Mouse (Mus musculus): ENCODE measurements around the gene Zfp580. TPM values are rescaled to one million over a fixed set of nuclear protein-coding genes. Genes with fewer than 3 reads are reported as not detected.
A peak's percentile ranks its signal among the peaks of the same experiment; 100 is the strongest.

The Zfp580 gene
- total RNA-seq, 2 experiments from 2014 or later = 1.2 to 1.3 TPM

GRCm38 (mm10) chr7:5092831-5093510, 41.6 kb downstream of the Zfp580 start:
- ATAC-seq (replicated peaks; ENCODE audit: poor library complexity, severe bottlenecking) = no peak

GRCm38 (mm10) chr7:5098769-5099168, 47.4 kb downstream of the Zfp580 start:
- ATAC-seq (replicated peaks; ENCODE audit: poor library complexity, severe bottlenecking) = no peak

- ATAC-seq (replicated peaks; ENCODE audit: poor library complexity, severe bottlenecking) = no peak
These were observed 48.5 kb downstream of the Zfp580 start for GRCm38 (mm10) chr7:5099796-5100195.

- peak; percentile 96 for ATAC-seq (replicated peaks; ENCODE audit: poor library complexity, severe bottlenecking)
These were observed 49.8 kb downstream of the Zfp580 start for GRCm38 (mm10) chr7:5101066-5101663.

GRCm38 (mm10) chr7:5102564-5102963, 51.2 kb downstream of the Zfp580 start:
- ATAC-seq (replicated peaks; ENCODE audit: poor library complexity, severe bottlenecking) = no peak

Other genes starting within 250 kb of the Zfp580 start
- 236 and 240 TPM in 2 replicates for gene Ube2s, start 238.9 kb upstream of the Zfp580 start, total RNA-seq (2014; fragmentation: Nextera tagmentation)
- 230 and 245 TPM in 2 replicates for gene Ube2s, start 238.9 kb upstream of the Zfp580 start, total RNA-seq (2017)
- gene Shisa7, start 206.8 kb upstream of the Zfp580 start, total RNA-seq (2014; fragmentation: Nextera tagmentation) = not detected in 2 replicates
- not detected in 2 replicates for gene Shisa7, start 206.8 kb upstream of the Zfp580 start, total RNA-seq (2017)
- gene Isoc2b, start 181.3 kb upstream of the Zfp580 start, total RNA-seq (2014; fragmentation: Nextera tagmentation) = 11.8 and 13.2 TPM in 2 replicates
- gene Isoc2b, start 181.3 kb upstream of the Zfp580 start, total RNA-seq (2017) = 43.0 and 72.6 TPM in 2 replicates
- gene Isoc2a, start 174.4 kb upstream of the Zfp580 start, total RNA-seq (2014; fragmentation: Nextera tagmentation) = 5.3 and 7.9 TPM in 2 replicates
- gene Isoc2a, start 174.4 kb upstream of the Zfp580 start, total RNA-seq (2017) = 7.9 and 10.7 TPM in 2 replicates
- not detected in 2 replicates for gene Gm36210, start 145.0 kb upstream of the Zfp580 start, total RNA-seq (2014; fragmentation: Nextera tagmentation)
- not detected in 2 replicates for gene Gm36210, start 145.0 kb upstream of the Zfp580 start, total RNA-seq (2017)
- 4.6 and 7.7 TPM in 2 replicates for gene Zfp628, start 136.3 kb upstream of the Zfp580 start, total RNA-seq (2014; fragmentation: Nextera tagmentation)
- gene Zfp628, start 136.3 kb upstream of the Zfp580 start, total RNA-seq (2017) = 1.0 and 1.2 TPM in 2 replicates
- 1.4 TPM in 1 of 2 replicates, not detected in the other for gene Nat14, start 129.5 kb upstream of the Zfp580 start, total RNA-seq (2014; fragmentation: Nextera tagmentation)
- gene Nat14, start 129.5 kb upstream of the Zfp580 start, total RNA-seq (2017) = not detected in 2 replicates
- not detected in 2 replicates for gene Ssc5d, start 125.8 kb upstream of the Zfp580 start, total RNA-seq (2014; fragmentation: Nextera tagmentation)
- gene Ssc5d, start 125.8 kb upstream of the Zfp580 start, total RNA-seq (2017) = 0.05 TPM in 1 of 2 replicates, not detected in the other
- not detected in 2 replicates for gene Sbk2, start 87.1 kb upstream of the Zfp580 start, total RNA-seq (2014; fragmentation: Nextera tagmentation)
- not detected in 2 replicates for gene Sbk2, start 87.1 kb upstream of the Zfp580 start, total RNA-seq (2017)
- gene Sbk3, start 80.4 kb upstream of the Zfp580 start, total RNA-seq (2014; fragmentation: Nextera tagmentation) = not detected in 2 replicates
- gene Sbk3, start 80.4 kb upstream of the Zfp580 start, total RNA-seq (2017) = not detected in 2 replicates
- gene Zfp579, start 55.4 kb upstream of the Zfp580 start, total RNA-seq (2014; fragmentation: Nextera tagmentation) = 10.0 and 14.1 TPM in 2 replicates
- gene Zfp579, start 55.4 kb upstream of the Zfp580 start, total RNA-seq (2017) = 2.3 and 11.2 TPM in 2 replicates
- gene Zfp524, start 37.1 kb upstream of the Zfp580 start, total RNA-seq (2014; fragmentation: Nextera tagmentation) = 23.3 and 30.7 TPM in 2 replicates
- gene Zfp524, start 37.1 kb upstream of the Zfp580 start, total RNA-seq (2017) = 8.5 and 9.3 TPM in 2 replicates
- 27.4 and 33.9 TPM in 2 replicates for gene Fiz1, start 36.8 kb upstream of the Zfp580 start, total RNA-seq (2014; fragmentation: Nextera tagmentation)
- 15.6 and 23.4 TPM in 2 replicates for gene Fiz1, start 36.8 kb upstream of the Zfp580 start, total RNA-seq (2017)
- not detected in 2 replicates for gene Gm44973, start 36.0 kb upstream of the Zfp580 start, total RNA-seq (2014; fragmentation: Nextera tagmentation)
- gene Gm44973, start 36.0 kb upstream of the Zfp580 start, total RNA-seq (2017) = 7.5 TPM in 1 of 2 replicates, not detected in the other
- 15.2 and 18.2 TPM in 2 replicates for gene Zfp865, start 31.2 kb upstream of the Zfp580 start, total RNA-seq (2014; fragmentation: Nextera tagmentation)
- 8.4 and 11.2 TPM in 2 replicates for gene Zfp865, start 31.2 kb upstream of the Zfp580 start, total RNA-seq (2017)
- gene Ccdc106, start 31.0 kb upstream of the Zfp580 start, total RNA-seq (2014; fragmentation: Nextera tagmentation) = 1.8 TPM in 1 of 2 replicates, not detected in the other
- gene Ccdc106, start 31.0 kb upstream of the Zfp580 start, total RNA-seq (2017) = not detected in 2 replicates
- gene 4632433K11Rik, start 17.4 kb upstream of the Zfp580 start, total RNA-seq (2014; fragmentation: Nextera tagmentation) = not detected in 2 replicates
- gene 4632433K11Rik, start 17.4 kb upstream of the Zfp580 start, total RNA-seq (2017) = 0.57 and 1.2 TPM in 2 replicates
- 0.28 and 0.54 TPM in 2 replicates for gene Zfp784, start 13.1 kb upstream of the Zfp580 start, total RNA-seq (2014; fragmentation: Nextera tagmentation)
- gene Zfp784, start 13.1 kb upstream of the Zfp580 start, total RNA-seq (2017) = 0.98 and 1.1 TPM in 2 replicates
- 204 and 227 TPM in 2 replicates for gene U2af2, start 10.6 kb downstream of the Zfp580 start, total RNA-seq (2014; fragmentation: Nextera tagmentation)
- 253 and 265 TPM in 2 replicates for gene U2af2, start 10.6 kb downstream of the Zfp580 start, total RNA-seq (2017)
- 56.6 and 57.4 TPM in 2 replicates for gene Epn1, start 28.7 kb downstream of the Zfp580 start, total RNA-seq (2014; fragmentation: Nextera tagmentation)
- gene Epn1, start 28.7 kb downstream of the Zfp580 start, total RNA-seq (2017) = 34.4 and 62.6 TPM in 2 replicates
- not detected in 2 replicates for gene Rfpl4, start 65.4 kb downstream of the Zfp580 start, total RNA-seq (2014; fragmentation: Nextera tagmentation)
- not detected in 2 replicates for gene Rfpl4, start 65.4 kb downstream of the Zfp580 start, total RNA-seq (2017)
- gene Rasl2-9, start 74.4 kb downstream of the Zfp580 start, total RNA-seq (2014; fragmentation: Nextera tagmentation) = 2.0 TPM in 1 of 2 replicates, not detected in the other
- not detected in 2 replicates for gene Rasl2-9, start 74.4 kb downstream of the Zfp580 start, total RNA-seq (2017)
- not detected in 2 replicates for gene Vmn1r55, start 98.1 kb downstream of the Zfp580 start, total RNA-seq (2014; fragmentation: Nextera tagmentation)
- gene Vmn1r55, start 98.1 kb downstream of the Zfp580 start, total RNA-seq (2017) = not detected in 2 replicates
- not detected in 2 replicates for gene Vmn1r56, start 145.2 kb downstream of the Zfp580 start, total RNA-seq (2014; fragmentation: Nextera tagmentation)
- gene Vmn1r56, start 145.2 kb downstream of the Zfp580 start, total RNA-seq (2017) = not detected in 2 replicates
- not detected in 2 replicates for gene Vmn1r57, start 167.0 kb downstream of the Zfp580 start, total RNA-seq (2014; fragmentation: Nextera tagmentation)
- not detected in 2 replicates for gene Vmn1r57, start 167.0 kb downstream of the Zfp580 start, total RNA-seq (2017)